Mouse (Mus musculus) heart, postnatal 0 days (tissue): ENCODE data around the gene Gm21969. TPM values are rescaled to one million over a fixed set of nuclear protein-coding genes. Genes with fewer than 3 reads are reported as not detected.

Experiments
- ATAC-seq: fragments of 200-750 bp; cut with Nextera tagmentation; 2 replicates; pipeline ENCODE4 v1.8.0; 2017; ENCODE audit warnings: low read depth, moderate number of reproducible peaks, moderate library complexity; ENCODE audit not compliant: insufficient read depth
- DNase-seq: peaks from one replicate; pipeline ENCODE4 v3.0.0-alpha.2; 2016; ENCODE audit warnings: low spot score
- H3K27ac ChIP-seq: fragments of 300-500 bp; sonication (generic); 2 replicates; pipeline ENCODE4 v1.5.1; 2014; ENCODE audit warnings: low read depth, mild to moderate bottlenecking
- H3K27me3 ChIP-seq: fragments of 300-500 bp; sonication (generic); 2 replicates; pipeline ENCODE4 v1.6.1; 2014; ENCODE audit warnings: low read length, mixed read lengths; ENCODE audit not compliant: control insufficient read depth, insufficient read depth
- H3K36me3 ChIP-seq: fragments of 300-500 bp; sonication (generic); replicated peaks from 2 replicates; pipeline ENCODE4 v1.6.1; 2014; ENCODE audit warnings: low read length, mixed read lengths; ENCODE audit not compliant: control insufficient read depth, insufficient read depth
- H3K4me1 ChIP-seq: fragments of 300-500 bp; sonication (generic); 2 replicates; pipeline ENCODE4 v1.6.1; 2014; ENCODE audit warnings: antibody characterized with exemption; ENCODE audit not compliant: control insufficient read depth, insufficient read depth
- H3K4me2 ChIP-seq: fragments of 300-500 bp; sonication (generic); 2 replicates; pipeline ENCODE4 v1.6.1; 2014; ENCODE audit warnings: low read depth, mild to moderate bottlenecking, low read length, moderate library complexity
- H3K4me3 ChIP-seq: fragments of 300-500 bp; sonication (generic); 2 replicates; pipeline ENCODE4 v1.5.1; 2014; ENCODE audit warnings: low read depth, low read length
- H3K9ac ChIP-seq: fragments of 300-500 bp; sonication (generic); replicated peaks from 2 replicates; pipeline ENCODE4 v1.6.1; 2014; ENCODE audit warnings: low read depth, low read length, mixed read lengths
- H3K9me3 ChIP-seq: fragments of 300-500 bp; sonication (generic); replicated peaks from 2 replicates; pipeline ENCODE4 v1.6.1; 2016; ENCODE audit warnings: low read length; ENCODE audit not compliant: control insufficient read depth
- CTCF ChIP-seq: IDR thresholded peaks from 2 replicates; pipeline ENCODE4 v1.5.1; 2016; ENCODE audit warnings: antibody characterized with exemption, control low read depth, low read depth
- EP300 ChIP-seq: IDR thresholded peaks from 2 replicates; pipeline ENCODE4 v1.6.1; 2016; ENCODE audit warnings: antibody characterized with exemption, low read depth
- WGBS: fragments of 180-500 bp; shearing (Covaris S2); extraction: QIAGEN DNeasy Blood & Tissue Kit; methylation state at CpG from one replicate; pipeline ENCODE4 v1.1.7; 2014; 5-methylcytosine and 5-hydroxymethylcytosine counted together
- polyA plus RNA-seq: library from polyadenylated mRNA; unstranded; fragments of >200 nt; fragmentation: Nextera tagmentation; extraction: Ambion mirVana; gene quantifications from 2 replicates; pipeline ENCODE4 v1.2.1, GENCODE M21; 2015
- total RNA-seq: library from RNA; depleted of rRNA; stranded (reverse); fragments of >200 nt; gene quantifications from 2 replicates; pipeline ENCODE4 v1.2.3, GENCODE M21; 2014; ENCODE audit warnings: low replicate concordance

Gene Gm21969
- total and polyA plus RNA-seq, 2 experiments from 2014 or later: not detected

GRCm38 (mm10) chr4:139617001-139617364 is 14.0 kb downstream of the Gm21969 start:
- no peak for ATAC-seq
- Histone ChIP-seq H3K4me1 (peaks cover 4% of the 10 kb centered on the region; the same call in 1 of the 2 replicates), H3K36me3 (peaks cover 28% of the 10 kb centered on the region), H3K27ac (peak overlapping the region; percentile 70), H3K4me3 (peak overlapping the region; percentile 47), H3K9me3 (no peaks in the 10 kb centered on the region), H3K9ac (peak overlapping the region; percentile 38; the same call in 1 of the 2 replicates), H3K27me3 (no peaks in the 10 kb centered on the region), H3K4me2 (peak overlapping the region; percentile 57)
- WGBS: 67% methylated on average over 3 of the region's 3 CpGs
- no peak for DNase-seq
- TF ChIP-seq CTCF (no peak), EP300 (no peak)

- no peak for ATAC-seq
Observed at GRCm38 (mm10) chr4:139619765-139620164, 16.8 kb downstream of the Gm21969 start.

GRCm38 (mm10) chr4:139622373-139623282 is 19.6 kb downstream of the Gm21969 start, which contains the start of gene Aldh4a1:
Gene Aldh4a1, plus strand, starts transcription at chr4:139622866.
- peak; percentile 100 for ATAC-seq
- TF ChIP-seq EP300 (peak; percentile 93), CTCF (no peak)
- peak within 1 kb of the TSS; percentile 67 for H3K9ac ChIP-seq
- H3K4me3 ChIP-seq: peak within 1 kb of the TSS; percentile 66
- DNase-seq: peak; percentile 98
- H3K36me3 ChIP-seq: no peaks in the 10 kb centered on the region
- WGBS: under 1% methylated on average over 33 of the region's 38 CpGs
- H3K27ac ChIP-seq: peak within 1 kb of the TSS; percentile 73
- peak within 1 kb of the TSS; percentile 91 for H3K4me2 ChIP-seq
- H3K4me1 ChIP-seq: peaks cover 11% of the 10 kb centered on the region; the same call in 1 of the 2 replicates
- H3K9me3 ChIP-seq: no peaks in the 10 kb centered on the region
- no peaks in the 10 kb centered on the region for H3K27me3 ChIP-seq

More at GRCm38 (mm10) chr4:139619765-139620164, 16.8 kb downstream of the Gm21969 start:
- no peak for DNase-seq
- H3K4me2 ChIP-seq: no peak overlapping the region
- no peaks in the 10 kb centered on the region for H3K27me3 ChIP-seq
- no peak overlapping the region for H3K4me3 ChIP-seq
- peaks cover 7% of the 10 kb centered on the region for H3K36me3 ChIP-seq
- H3K4me1 ChIP-seq: peaks cover 16% of the 10 kb centered on the region
- H3K9ac ChIP-seq: no peak overlapping the region
- 67% methylated on average over 6 of the region's 6 CpGs for WGBS
- no peak overlapping the region for H3K27ac ChIP-seq
- TF ChIP-seq CTCF: no peak
- no peak for TF ChIP-seq EP300
- no peaks in the 10 kb centered on the region for H3K9me3 ChIP-seq

GRCm38 (mm10) chr4:139623434-139624115 is 20.6 kb downstream of the Gm21969 start:
- Histone ChIP-seq H3K4me2 (peak overlapping the region; percentile 91), H3K27ac (peak overlapping the region; percentile 73; the same call in 1 of the 2 replicates), H3K9ac (peak overlapping the region; percentile 67), H3K4me1 (peaks cover 11% of the 10 kb centered on the region; the same call in 1 of the 2 replicates), H3K27me3 (no peaks in the 10 kb centered on the region), H3K4me3 (peak overlapping the region; percentile 66), H3K9me3 (no peaks in the 10 kb centered on the region), H3K36me3 (no peaks in the 10 kb centered on the region)
- no peak for TF ChIP-seq EP300
- TF ChIP-seq CTCF: no peak
- WGBS: 26% methylated on average over 21 of the region's 21 CpGs
- DNase-seq (no peak), ATAC-seq (no peak)

- H3K4me1 ChIP-seq: peaks cover 11% of the 10 kb centered on the region; the same call in 1 of the 2 replicates
- no peak overlapping the region for H3K27ac ChIP-seq
- H3K27me3 ChIP-seq: no peaks in the 10 kb centered on the region
- no peaks in the 10 kb centered on the region for H3K36me3 ChIP-seq
- no peak overlapping the region for H3K9ac ChIP-seq
- H3K4me3 ChIP-seq: no peak overlapping the region
- 70% methylated on average over 5 of the region's 5 CpGs for WGBS
- DNase-seq (no peak), ATAC-seq (no peak)
- H3K9me3 ChIP-seq: no peaks in the 10 kb centered on the region
- TF ChIP-seq CTCF (no peak), EP300 (no peak)
- H3K4me2 ChIP-seq: no peak overlapping the region
Observed at GRCm38 (mm10) chr4:139624116-139624489, 21.1 kb downstream of the Gm21969 start.
